Mouse (Mus musculus) embryonic facial prominence, embryonic 15.5 days (tissue): ENCODE results near the gene Kiss1r. TPM values are rescaled to one million over a fixed set of nuclear protein-coding genes. Genes with fewer than 3 reads are reported as not detected.
"Not testable (repeated sequence)": the region's sequence is repeated elsewhere in the genome, so short reads cannot be mapped to it uniquely, and the experiment has no call there.

ENCODE experiments used
- ATAC-seq: fragments of 200-750 bp; cut with Nextera tagmentation; 2 replicates; pipeline ENCODE4 v1.8.0; 2017; ENCODE audit warnings: low read depth, moderate TSS enrichment; ENCODE audit not compliant: insufficient number of reproducible peaks, low FRiP score, low TSS enrichment
- H3K27ac ChIP-seq: fragments of 300-500 bp; sonication (generic); replicated peaks from 2 replicates; pipeline ENCODE4 v1.5.1; 2015; ENCODE audit warnings: mild to moderate bottlenecking, inconsistent platforms
- H3K27me3 ChIP-seq: fragments of 300-500 bp; sonication (generic); 2 replicates; pipeline ENCODE4 v1.6.1; 2015; ENCODE audit warnings: inconsistent platforms
- H3K36me3 ChIP-seq: fragments of 300-500 bp; sonication (generic); 2 replicates; pipeline ENCODE4 v1.6.1; 2015; ENCODE audit warnings: mild to moderate bottlenecking, inconsistent platforms
- H3K4me1 ChIP-seq: fragments of 300-500 bp; sonication (generic); 2 replicates; pipeline ENCODE4 v1.6.1; 2015; ENCODE audit warnings: inconsistent platforms
- H3K4me2 ChIP-seq: fragments of 300-500 bp; sonication (generic); replicated peaks from 2 replicates; pipeline ENCODE4 v1.6.1; 2015; ENCODE audit warnings: mild to moderate bottlenecking, inconsistent platforms
- H3K4me3 ChIP-seq: fragments of 300-500 bp; sonication (generic); replicated peaks from 2 replicates; pipeline ENCODE4 v1.5.1; 2015; ENCODE audit warnings: mild to moderate bottlenecking, inconsistent platforms
- H3K9ac ChIP-seq: fragments of 300-500 bp; sonication (generic); 2 replicates; pipeline ENCODE4 v1.6.1; 2015; ENCODE audit warnings: inconsistent platforms
- H3K9me3 ChIP-seq: fragments of 300-500 bp; sonication (generic); replicated peaks from 2 replicates; pipeline ENCODE4 v1.6.1; 2016; ENCODE audit warnings: inconsistent platforms
- WGBS: fragments of 180-500 bp; shearing (Covaris S2); methylation state at CpG from one replicate; pipeline ENCODE4 v1.1.7; 2015; 5-methylcytosine and 5-hydroxymethylcytosine counted together
- polyA plus RNA-seq: library from polyadenylated mRNA; unstranded; fragments of >200 nt; fragmentation: Nextera tagmentation; extraction: Ambion mirVana; gene quantifications from 2 replicates; pipeline ENCODE4 v1.2.1, GENCODE M21; 2015

The Kiss1r gene
- polyA plus RNA-seq, 1 experiment from 2014 or later = 1.4 TPM

- Histone ChIP-seq H3K27me3 (no peaks in the 10 kb centered on the region), H3K9me3 (no peaks in the 10 kb centered on the region), H3K4me3 (no peak overlapping the region), H3K4me2 (0 out of 2 replicates have a peak overlapping the region, but pooled peaks have one; percentile 6), H3K9ac (no peak overlapping the region), H3K27ac (peak overlapping the region; percentile 65), H3K4me1 (peaks cover 43% of the 10 kb centered on the region), H3K36me3 (peaks cover 47% of the 10 kb centered on the region)
- 28% methylated on average over 16 of the region's 16 CpGs for WGBS
- ATAC-seq = peak; percentile 36
These were observed 28.9 kb downstream of the Kiss1r start for GRCm38 (mm10) chr10:79945507-79946234.

GRCm38 (mm10) chr10:79946752-79947322, 30.1 kb downstream of the Kiss1r start:
- ATAC-seq = no peak; the same call in 1 of the 2 replicates
- Histone ChIP-seq H3K9ac (no peak overlapping the region), H3K4me2 (0 out of 2 replicates have a peak overlapping the region, but pooled peaks have one; percentile 4), H3K36me3 (peaks cover 46% of the 10 kb centered on the region), H3K27me3 (no peaks in the 10 kb centered on the region), H3K27ac (peak overlapping the region; percentile 3; the same call in 1 of the 2 replicates), H3K4me1 (peaks cover 43% of the 10 kb centered on the region), H3K9me3 (no peaks in the 10 kb centered on the region), H3K4me3 (no peak overlapping the region)
- WGBS = 38% methylated on average over 7 of the region's 7 CpGs

GRCm38 (mm10) chr10:79947502-79947901, 30.7 kb downstream of the Kiss1r start:
- H3K9ac ChIP-seq = no peak overlapping the region
- H3K4me1 ChIP-seq = peaks cover 43% of the 10 kb centered on the region
- H3K4me3 ChIP-seq = no peak overlapping the region
- no peak overlapping the region for H3K4me2 ChIP-seq
- peaks cover 41% of the 10 kb centered on the region for H3K36me3 ChIP-seq
- no peak for ATAC-seq
- 78% methylated on average over 6 of the region's 6 CpGs for WGBS
- H3K27ac ChIP-seq = no peak overlapping the region
- H3K9me3 ChIP-seq = no peaks in the 10 kb centered on the region
- H3K27me3 ChIP-seq = no peaks in the 10 kb centered on the region

- Histone ChIP-seq H3K27ac (no peak overlapping the region), H3K36me3 (peaks cover 54% of the 10 kb centered on the region)
These were observed 33.1 kb downstream of the Kiss1r start for GRCm38 (mm10) chr10:79949873-79950272.

GRCm38 (mm10) chr10:79950661-79951060, 33.9 kb downstream of the Kiss1r start:
- Histone ChIP-seq H3K27ac (no peak overlapping the region), H3K9me3 (no peaks in the 10 kb centered on the region), H3K36me3 (peaks cover 54% of the 10 kb centered on the region), H3K9ac (no peak overlapping the region), H3K4me2 (no peak overlapping the region), H3K27me3 (no peaks in the 10 kb centered on the region), H3K4me3 (no peak overlapping the region), H3K4me1 (peaks cover 14% of the 10 kb centered on the region)
- ATAC-seq = no peak
- 82% methylated on average over 18 of the region's 18 CpGs for WGBS

More at GRCm38 (mm10) chr10:79949873-79950272, 33.1 kb downstream of the Kiss1r start:
- 82% methylated on average over 4 of the region's 4 CpGs for WGBS
- no peaks in the 10 kb centered on the region for H3K9me3 ChIP-seq
- H3K4me2 ChIP-seq = no peak overlapping the region
- peaks cover 22% of the 10 kb centered on the region for H3K4me1 ChIP-seq
- H3K4me3 ChIP-seq = no peak overlapping the region
- no peak overlapping the region for H3K9ac ChIP-seq
- ATAC-seq = no peak
- no peaks in the 10 kb centered on the region for H3K27me3 ChIP-seq

GRCm38 (mm10) chr10:79953946-79954345, 37.2 kb downstream of the Kiss1r start:
- no peak for ATAC-seq
- Histone ChIP-seq H3K27me3 (no peaks in the 10 kb centered on the region), H3K4me3 (no peak overlapping the region), H3K4me1 (peaks cover 4% of the 10 kb centered on the region), H3K4me2 (no peak overlapping the region), H3K9ac (no peak overlapping the region), H3K9me3 (no peaks in the 10 kb centered on the region), H3K36me3 (peaks cover 41% of the 10 kb centered on the region), H3K27ac (no peak overlapping the region)
- WGBS = 87% methylated on average over 6 of the region's 6 CpGs

GRCm38 (mm10) chr10:79955691-79956090, 38.9 kb downstream of the Kiss1r start:
- peaks cover 24% of the 10 kb centered on the region for H3K36me3 ChIP-seq
- no peak overlapping the region for H3K4me2 ChIP-seq
- H3K4me1 ChIP-seq = peaks cover 9% of the 10 kb centered on the region
- H3K9me3 ChIP-seq = no peaks in the 10 kb centered on the region
- ATAC-seq = no peak
- no peak overlapping the region for H3K9ac ChIP-seq
- no peak overlapping the region for H3K4me3 ChIP-seq
- no peak overlapping the region; the same call in 1 of the 2 replicates for H3K27ac ChIP-seq
- H3K27me3 ChIP-seq = no peaks in the 10 kb centered on the region
- WGBS = 58% methylated on average over 9 of the region's 9 CpGs

GRCm38 (mm10) chr10:79956643-79957154, 39.9 kb downstream of the Kiss1r start:
- no peak overlapping the region for H3K4me2 ChIP-seq
- no peaks in the 10 kb centered on the region for H3K9me3 ChIP-seq
- 33% methylated on average over 4 of the region's 4 CpGs for WGBS
- H3K36me3 ChIP-seq = peaks cover 14% of the 10 kb centered on the region
- no peak for ATAC-seq
- H3K27ac ChIP-seq = no peak overlapping the region
- H3K9ac ChIP-seq = no peak overlapping the region
- H3K4me1 ChIP-seq = peaks cover 14% of the 10 kb centered on the region
- no peaks in the 10 kb centered on the region for H3K27me3 ChIP-seq
- H3K4me3 ChIP-seq = no peak overlapping the region

GRCm38 (mm10) chr10:79958140-79958816, 41.5 kb downstream of the Kiss1r start:
- Histone ChIP-seq H3K9ac (no peak overlapping the region), H3K4me1 (peaks cover 14% of the 10 kb centered on the region), H3K36me3 (peaks cover 17% of the 10 kb centered on the region), H3K4me2 (peak overlapping the region; percentile 30; the same call in 1 of the 2 replicates), H3K27me3 (no peaks in the 10 kb centered on the region), H3K27ac (no peak overlapping the region), H3K4me3 (no peak overlapping the region), H3K9me3 (no peaks in the 10 kb centered on the region)
- WGBS = 14% methylated on average over 21 of the region's 21 CpGs
- no peak for ATAC-seq

- H3K9ac ChIP-seq, H3K27ac ChIP-seq, ATAC-seq, H3K27me3 ChIP-seq, H3K9me3 ChIP-seq: not testable (repeated sequence)
- WGBS = 33% methylated on average over 10 of the region's 10 CpGs
- Histone ChIP-seq H3K4me2 (peak overlapping the region; percentile 76), H3K4me3 (peak overlapping the region; percentile 100), H3K4me1 (peaks cover 14% of the 10 kb centered on the region), H3K36me3 (peaks cover 24% of the 10 kb centered on the region)
These were observed 42.6 kb downstream of the Kiss1r start for GRCm38 (mm10) chr10:79959412-79959811.
